Mouse (Mus musculus) urinary bladder, postnatal 14 days (tissue): ENCODE data around the gene 4833427G06Rik.

Experiments
- DNase-seq: peaks from one replicate; pipeline ENCODE4 v3.0.0; 2021; ENCODE audit warnings: low spot score

4833427G06Rik gene

GRCm38 (mm10) chr9:51068202-51068601 is 33.7 kb downstream of the 4833427G06Rik start:
- no peak for DNase-seq

DNA sequence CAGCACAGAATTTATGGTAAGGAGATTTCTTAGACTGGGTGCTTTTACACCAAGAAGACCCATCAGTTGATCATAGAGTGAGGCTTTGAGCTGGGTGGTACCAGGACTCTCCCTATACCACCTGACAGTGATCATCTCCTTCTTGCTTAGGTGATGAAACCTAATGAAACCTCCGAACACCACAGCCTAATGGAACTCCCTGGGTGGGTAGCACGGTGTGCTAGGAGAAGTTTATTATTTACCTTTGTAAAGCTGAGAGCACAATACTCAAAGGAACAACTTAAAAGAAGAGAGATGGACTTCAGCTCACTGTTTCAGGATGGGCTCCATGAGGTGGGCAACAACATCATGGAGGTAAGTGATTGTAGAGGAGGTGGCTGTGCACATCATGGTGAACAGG is 41.3 kb downstream of the 4833427G06Rik start, which contains the start of gene Btg4:
Btg4 (plus strand) TSS at position 301 of the 400 bp plus-strand sequence.
- no peak for DNase-seq

DNA sequence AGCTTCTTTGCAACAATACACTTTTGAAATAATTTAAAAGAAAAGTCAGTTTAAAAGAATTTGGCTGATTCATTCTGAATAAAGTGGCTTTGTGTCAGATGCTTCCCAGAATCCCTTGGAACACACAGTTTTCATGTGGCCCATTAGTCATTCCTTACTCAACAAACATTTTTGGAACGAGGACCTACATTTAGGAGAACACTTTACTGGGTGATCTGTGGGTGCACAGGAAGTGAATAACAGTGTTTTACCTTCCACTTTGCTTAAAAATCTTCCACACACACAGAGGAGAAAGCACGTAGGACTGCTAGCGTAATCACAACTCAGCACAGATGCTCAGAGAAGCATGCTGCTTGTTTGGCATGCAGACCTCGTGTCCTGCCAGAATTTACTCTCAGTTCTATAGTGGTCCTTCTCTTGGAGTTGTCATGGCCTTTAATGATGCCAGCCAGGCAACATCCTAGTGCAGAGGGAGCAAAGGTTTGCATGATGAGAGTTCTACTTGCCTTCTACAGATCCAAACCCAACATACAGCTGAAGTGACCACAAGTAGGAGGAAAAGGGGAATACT is 42.8 kb downstream of the 4833427G06Rik start:
- DNase-seq: no peak

DNA sequence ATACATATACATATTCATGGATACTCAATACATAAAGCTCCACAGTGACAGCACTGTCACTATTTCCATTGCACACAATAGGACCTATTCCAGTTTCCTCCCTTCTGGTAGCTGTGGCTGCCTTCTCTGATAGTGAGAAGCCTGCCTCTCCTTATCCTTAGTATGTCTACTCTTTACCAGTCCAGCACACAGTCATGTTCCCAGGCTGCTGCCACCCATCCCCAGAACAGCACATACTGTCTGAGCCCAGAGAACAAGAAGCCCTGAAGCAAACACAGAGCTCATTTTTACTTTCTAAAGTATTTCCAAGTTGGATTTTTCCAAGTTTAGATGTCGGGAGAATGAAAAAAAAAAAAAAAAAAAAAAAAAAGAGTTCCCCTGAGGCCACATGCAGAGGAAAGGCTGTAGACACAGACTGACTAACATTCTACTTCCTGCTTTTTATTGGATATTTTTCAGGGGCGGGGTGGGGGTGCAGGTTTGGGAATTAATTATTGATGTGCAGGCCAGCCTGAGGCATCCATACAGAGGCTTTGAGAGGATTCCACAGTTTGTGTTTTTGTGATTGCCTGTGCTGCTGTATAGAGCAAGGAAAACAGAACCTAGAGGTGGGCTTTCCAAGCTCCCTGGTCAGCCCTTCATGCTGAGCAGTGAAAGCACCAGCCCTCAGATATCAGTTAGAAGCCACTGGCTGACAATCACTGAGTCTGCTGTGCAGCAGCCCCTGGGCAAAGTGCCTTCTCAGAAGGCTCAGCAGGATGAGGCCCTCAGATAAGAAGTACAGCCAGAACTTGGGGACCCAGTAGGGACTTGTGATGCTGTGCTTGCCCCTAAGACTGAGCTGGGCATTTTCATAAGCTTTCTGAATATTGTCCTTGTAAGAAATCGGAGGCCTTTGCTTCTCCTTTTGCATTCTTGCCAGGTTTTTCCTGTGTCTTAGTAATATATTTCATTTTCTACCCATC is 45.2 kb downstream of the 4833427G06Rik start:
- DNase-seq: no peak

GRCm38 (mm10) chr9:51052180-51052579 is 49.7 kb downstream of the 4833427G06Rik start:
- no peak for DNase-seq

- no peak for DNase-seq
These were observed 59.7 kb downstream of the 4833427G06Rik start for GRCm38 (mm10) chr9:51042136-51042535.

DNA sequence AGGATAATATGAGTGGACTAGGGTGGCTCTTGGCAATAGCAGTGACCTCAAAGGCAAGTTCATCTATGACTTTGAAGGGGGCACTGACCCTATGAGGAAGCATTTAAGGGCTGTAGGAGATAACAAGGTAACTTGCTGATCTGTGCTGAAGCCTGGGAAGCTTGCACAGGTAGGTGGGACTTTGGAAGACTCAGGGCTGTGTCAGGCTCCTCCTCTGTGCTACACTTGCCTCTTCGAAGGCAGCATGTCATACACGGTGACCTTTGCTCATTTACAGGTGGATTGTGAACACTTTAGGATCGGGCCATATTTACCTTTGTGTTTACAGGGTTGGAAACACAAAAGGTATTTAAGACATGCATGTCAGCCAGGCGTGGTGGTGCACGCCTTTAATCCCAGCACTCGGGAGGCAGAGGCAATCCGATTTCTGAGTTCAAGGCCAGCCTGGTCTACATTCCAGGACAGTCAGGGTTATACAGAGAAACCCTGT is 60.3 kb downstream of the 4833427G06Rik start:
- no peak for DNase-seq

- no peak for DNase-seq
These were observed 68.9 kb downstream of the 4833427G06Rik start for GRCm38 (mm10) chr9:51032785-51033529.

GRCm38 (mm10) chr9:51032291-51032690 is 69.6 kb downstream of the 4833427G06Rik start:
- no peak for DNase-seq

- no peak for DNase-seq
These were observed 70.3 kb downstream of the 4833427G06Rik start for GRCm38 (mm10) chr9:51031603-51032002.
